Mouse (Mus musculus): ENCODE results near the gene Ccdc9. TPM values are rescaled to one million over a fixed set of nuclear protein-coding genes. Genes with fewer than 3 reads are reported as not detected.

Gene Ccdc9
- total and polyA plus RNA-seq, 3 experiments = 63.6 to 97.1 TPM; not detected in 1

GRCm38 (mm10) chr7:16325920-16326606, 39.5 kb upstream of the Ccdc9 start:
- H3K4me3 ChIP-seq (ENCODE audit: control insufficient read depth in 1 of 2, insufficient read depth in 1 of 2, low read depth in 2 of 2, low read length in 2 of 2) = no peak overlapping the region
- peak in 2 of 3 experiments; percentile 51 to 58; a peak in 4 of 6 replicates for TF ChIP-seq CTCF (IDR thresholded peaks at IDR 0.05 in 2 of 3, conservative IDR thresholded peaks at IDR 0.05 in 1 of 3; ENCODE audit: control insufficient read depth in 1 of 3, insufficient read depth in 1 of 3, low read depth in 2 of 3, low read length in 3 of 3, poor library complexity in 1 of 3, severe bottlenecking in 1 of 3)
- TF ChIP-seq SMC3 (IDR thresholded peaks at IDR 0.05; ENCODE audit: low read depth, low read length) = peak; percentile 59
- peak; percentile 36 for TF ChIP-seq RAD21 (IDR thresholded peaks at IDR 0.05; ENCODE audit: low read depth, low read length)
- TF ChIP-seq CHD1 (IDR thresholded peaks at IDR 0.05; ENCODE audit: low read depth, low read length) = no peak
- peak; percentile 51; the same call in 1 of the 2 replicates for TF ChIP-seq RCOR1 (IDR thresholded peaks at IDR 0.05; ENCODE audit: low read depth, low read length)
- TF ChIP-seq MXI1 (IDR thresholded peaks at IDR 0.05; ENCODE audit: low read depth, low read length) = no peak
- no peaks in the 10 kb centered on the region for H3K9me3 ChIP-seq (replicated peaks; ENCODE audit: insufficient read depth, low read length)
- H3K27me3 ChIP-seq (ENCODE audit: control insufficient read depth in 1 of 2, insufficient read depth in 2 of 2, low read length in 2 of 2) = no peaks in the 10 kb centered on the region
- H3K36me3 ChIP-seq (ENCODE audit: control insufficient read depth in 1 of 2, insufficient read depth in 2 of 2, low read length in 2 of 2) = peaks cover 0 to 6% of the 10 kb centered on the region in 2 experiments; a peak in 3 of 4 replicates
- H3K27ac ChIP-seq (ENCODE audit: control insufficient read depth, low read depth, low read length) = no peak overlapping the region
- no peak overlapping the region for H3K9ac ChIP-seq (ENCODE audit: control insufficient read depth, low read depth, low read length, poor library complexity, severe bottlenecking)
- H3K4me1 ChIP-seq (ENCODE audit: control insufficient read depth in 1 of 2, insufficient read depth in 2 of 2, low read length in 2 of 2) = 0 out of 4 replicates have a peak, but pooled peaks cover 0 to 4% of the 10 kb centered on the region in 2 experiments
- no peaks in the 10 kb centered on the region for H3K79me2 ChIP-seq (ENCODE audit: control insufficient read depth, insufficient read depth, low read length, poor library complexity)
- DNase-seq (ENCODE audit: low read depth, low spot score) = peak; percentile 82

GRCm38 (mm10) chr7:16324661-16325060, 38.1 kb upstream of the Ccdc9 start:
- 0 out of 4 replicates have a peak, but pooled peaks cover 0 to 4% of the 10 kb centered on the region in 2 experiments for H3K4me1 ChIP-seq (ENCODE audit: control insufficient read depth in 1 of 2, insufficient read depth in 2 of 2, low read length in 2 of 2)
- H3K27me3 ChIP-seq (ENCODE audit: control insufficient read depth in 1 of 2, insufficient read depth in 2 of 2, low read length in 2 of 2) = no peaks in the 10 kb centered on the region
- TF ChIP-seq HCFC1 (IDR thresholded peaks at IDR 0.05; ENCODE audit: low read depth, low read length) = no peak
- TF ChIP-seq UBTF (IDR thresholded peaks at IDR 0.05; ENCODE audit: borderline replicate concordance, insufficient read depth, low read depth, low read length) = no peak
- no peak for TF ChIP-seq ZKSCAN1 (IDR thresholded peaks at IDR 0.05; ENCODE audit: low read depth, low read length)
- no peak for TF ChIP-seq JUND (IDR thresholded peaks at IDR 0.05; ENCODE audit: low read depth, low read length)
- no peak for TF ChIP-seq MAZ (IDR thresholded peaks at IDR 0.05; ENCODE audit: low read depth, low read length)
- no peak for TF ChIP-seq NRF1 (IDR thresholded peaks at IDR 0.05; ENCODE audit: insufficient read depth, low read depth, low read length, poor library complexity, severe bottlenecking)
- TF ChIP-seq RCOR1 (IDR thresholded peaks at IDR 0.05; ENCODE audit: low read depth, low read length) = no peak
- no peak for TF ChIP-seq USF2 (IDR thresholded peaks at IDR 0.05; ENCODE audit: borderline replicate concordance in 1 of 2, insufficient read depth in 1 of 2, low read depth in 1 of 2, low read length in 2 of 2)
- no peak for TF ChIP-seq ZC3H11A (IDR thresholded peaks at IDR 0.05; ENCODE audit: low read depth, low read length)
- H3K36me3 ChIP-seq (ENCODE audit: control insufficient read depth in 1 of 2, insufficient read depth in 2 of 2, low read length in 2 of 2) = peaks cover 0 to 3% of the 10 kb centered on the region in 2 experiments; a peak in 2 of 4 replicates
- H3K9ac ChIP-seq (ENCODE audit: control insufficient read depth, low read depth, low read length, poor library complexity, severe bottlenecking) = no peak overlapping the region
- DNase-seq (ENCODE audit: low read depth, low spot score) = no peak
- no peaks in the 10 kb centered on the region for H3K9me3 ChIP-seq (replicated peaks; ENCODE audit: insufficient read depth, low read length)
- no peak overlapping the region for H3K4me3 ChIP-seq (ENCODE audit: control insufficient read depth in 1 of 2, insufficient read depth in 1 of 2, low read depth in 2 of 2, low read length in 2 of 2)
- H3K27ac ChIP-seq (ENCODE audit: control insufficient read depth, low read depth, low read length) = no peak overlapping the region
- no peaks in the 10 kb centered on the region for H3K79me2 ChIP-seq (ENCODE audit: control insufficient read depth, insufficient read depth, low read length, poor library complexity)
